Mouse (Mus musculus) kidney, embryonic 14.5 days (tissue): ENCODE data around the gene Rhbdl1. TPM values are rescaled to one million over a fixed set of nuclear protein-coding genes. Genes with fewer than 3 reads are reported as not detected.

ENCODE experiments used
- ATAC-seq: fragments of 200-750 bp; cut with Nextera tagmentation; 2 replicates; pipeline ENCODE4 v1.8.0; 2017; ENCODE audit warnings: moderate number of reproducible peaks, mild to moderate bottlenecking, moderate TSS enrichment, moderate library complexity; ENCODE audit not compliant: low FRiP score, low TSS enrichment
- H3K27ac ChIP-seq: fragments of 300-500 bp; sonication (generic); 2 replicates; pipeline ENCODE4 v1.5.1; 2014; ENCODE audit warnings: low read depth, mild to moderate bottlenecking, low read length, moderate library complexity, mixed read lengths
- H3K27me3 ChIP-seq: fragments of 300-500 bp; sonication (generic); 2 replicates; pipeline ENCODE4 v1.6.1; 2014; ENCODE audit warnings: mild to moderate bottlenecking, low read length; ENCODE audit not compliant: control insufficient read depth, insufficient read depth
- H3K36me3 ChIP-seq: fragments of 300-500 bp; sonication (generic); 2 replicates; pipeline ENCODE4 v1.6.1; 2014; ENCODE audit warnings: low read length, mixed read lengths; ENCODE audit not compliant: control insufficient read depth, insufficient read depth
- H3K4me1 ChIP-seq: fragments of 300-500 bp; sonication (generic); 2 replicates; pipeline ENCODE4 v1.6.1; 2014; ENCODE audit warnings: low read length, mixed read lengths; ENCODE audit not compliant: control insufficient read depth, insufficient read depth
- H3K4me2 ChIP-seq: fragments of 300-500 bp; sonication (generic); replicated peaks from 2 replicates; pipeline ENCODE4 v1.6.1; 2014; ENCODE audit warnings: low read depth, mild to moderate bottlenecking, low read length
- H3K4me3 ChIP-seq: fragments of 300-500 bp; sonication (generic); 2 replicates; pipeline ENCODE4 v1.5.1; 2014; ENCODE audit warnings: mild to moderate bottlenecking, low read length
- H3K9ac ChIP-seq: fragments of 300-500 bp; sonication (generic); 2 replicates; pipeline ENCODE4 v1.6.1; 2014; ENCODE audit warnings: low read depth, mild to moderate bottlenecking, low read length, moderate library complexity
- H3K9me3 ChIP-seq: fragments of 300-500 bp; sonication (generic); 2 replicates; pipeline ENCODE4 v1.6.1; 2016; ENCODE audit warnings: low read length; ENCODE audit not compliant: control insufficient read depth
- WGBS: fragments of 180-500 bp; shearing (Covaris S2); extraction: QIAGEN DNeasy Blood & Tissue Kit; methylation state at CpG from one replicate; pipeline ENCODE4 v1.1.7; 2014; 5-methylcytosine and 5-hydroxymethylcytosine counted together
- polyA plus RNA-seq: library from polyadenylated mRNA; unstranded; fragments of >200 nt; fragmentation: Nextera tagmentation; extraction: Ambion mirVana; gene quantifications from 2 replicates; pipeline ENCODE4 v1.2.1, GENCODE M21; 2014

The Rhbdl1 gene
- polyA plus RNA-seq, 1 experiment from 2014 or later, result 2.0 TPM

DNA sequence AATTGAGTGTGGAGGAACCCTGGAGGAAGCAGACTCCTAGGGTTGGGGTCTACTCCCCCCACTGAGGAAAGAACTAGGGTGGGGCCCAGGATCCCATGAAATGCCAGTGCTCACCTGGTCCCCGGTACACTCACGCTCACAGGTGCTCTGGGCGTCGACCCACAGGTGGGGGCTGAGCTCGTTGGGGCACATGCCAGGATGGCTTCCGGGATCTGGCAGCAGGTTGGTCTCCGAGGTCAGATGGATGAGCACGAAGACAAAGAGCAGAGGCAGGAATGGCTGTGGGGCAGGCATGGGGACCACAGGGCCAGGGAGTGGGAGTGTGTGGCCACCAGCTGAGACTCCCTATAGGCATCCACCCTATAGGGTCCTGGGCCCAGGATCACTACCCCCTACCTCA lies 42.7 kb upstream of the Rhbdl1 start:
- Histone ChIP-seq H3K4me3 (no peak overlapping the region), H3K9me3 (no peaks in the 10 kb centered on the region), H3K4me2 (no peak overlapping the region), H3K4me1 (peaks cover 29% of the 10 kb centered on the region), H3K27me3 (no peaks in the 10 kb centered on the region), H3K9ac (peak overlapping the region; percentile 23; the same call in 1 of the 2 replicates), H3K36me3 (peaks cover 45% of the 10 kb centered on the region), H3K27ac (no peak overlapping the region)
- 66% methylated on average over 8 of the region's 8 CpGs for WGBS
- no peak for ATAC-seq

GRCm38 (mm10) chr17:25879261-25879660 lies 42.2 kb upstream of the Rhbdl1 start:
- H3K9me3 ChIP-seq, result no peaks in the 10 kb centered on the region
- H3K4me1 ChIP-seq, result peaks cover 29% of the 10 kb centered on the region
- H3K27ac ChIP-seq, result no peak overlapping the region
- no peak overlapping the region for H3K4me3 ChIP-seq
- WGBS, result 54% methylated on average over 4 of the region's 4 CpGs
- ATAC-seq, result no peak
- no peak overlapping the region for H3K9ac ChIP-seq
- H3K27me3 ChIP-seq, result no peaks in the 10 kb centered on the region
- H3K4me2 ChIP-seq, result no peak overlapping the region
- H3K36me3 ChIP-seq, result peaks cover 40% of the 10 kb centered on the region

DNA sequence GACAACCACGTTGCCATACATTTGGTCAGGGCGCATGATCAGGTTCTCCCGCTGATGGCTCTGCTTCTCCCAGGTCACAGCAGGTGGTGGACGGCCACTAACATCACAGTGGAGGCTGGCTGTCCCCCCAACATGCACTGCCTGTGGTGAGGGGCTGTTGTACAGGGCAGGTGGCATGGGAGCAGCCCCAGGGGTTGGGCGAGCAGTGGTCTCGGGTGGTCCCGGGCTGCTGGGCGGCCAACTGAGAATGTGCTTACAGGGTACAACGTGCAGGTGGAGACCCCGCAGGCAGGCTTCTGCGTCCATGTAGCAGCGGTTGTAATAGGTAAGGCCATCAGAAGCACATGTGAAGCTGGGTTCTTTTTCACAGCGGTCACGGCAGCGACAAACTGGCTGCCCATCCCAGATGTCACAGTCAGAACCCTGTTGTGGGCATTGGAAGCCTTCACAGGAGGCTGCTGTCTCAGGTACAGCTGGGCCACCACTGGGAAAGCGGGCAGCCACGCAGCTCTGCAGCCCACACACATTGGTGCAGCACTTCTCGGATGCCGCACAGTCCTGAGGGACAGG lies 41.6 kb upstream of the Rhbdl1 start:
- H3K4me2 ChIP-seq, result no peak overlapping the region
- H3K4me1 ChIP-seq, result peaks cover 33% of the 10 kb centered on the region
- no peak overlapping the region for H3K4me3 ChIP-seq
- H3K9ac ChIP-seq, result no peak overlapping the region
- H3K27me3 ChIP-seq, result no peaks in the 10 kb centered on the region
- H3K36me3 ChIP-seq, result peaks cover 36% of the 10 kb centered on the region
- no peak overlapping the region for H3K27ac ChIP-seq
- 87% methylated on average over 19 of the region's 19 CpGs for WGBS
- ATAC-seq, result no peak
- H3K9me3 ChIP-seq, result no peaks in the 10 kb centered on the region

- H3K36me3 ChIP-seq, result peaks cover 29% of the 10 kb centered on the region
- H3K9ac ChIP-seq, result no peak overlapping the region
- H3K27ac ChIP-seq, result no peak overlapping the region
- no peaks in the 10 kb centered on the region for H3K27me3 ChIP-seq
- no peak for ATAC-seq
- no peak overlapping the region for H3K4me2 ChIP-seq
- WGBS, result 93% methylated on average over 32 of the region's 32 CpGs
- H3K4me3 ChIP-seq, result no peak overlapping the region
- H3K4me1 ChIP-seq, result peaks cover 33% of the 10 kb centered on the region
- no peaks in the 10 kb centered on the region for H3K9me3 ChIP-seq
Observed at GRCm38 (mm10) chr17:25877741-25878610, 40.9 kb upstream of the Rhbdl1 start.

GRCm38 (mm10) chr17:25877025-25877424 lies 39.9 kb upstream of the Rhbdl1 start:
- WGBS, result 95% methylated on average over 3 of the region's 3 CpGs
- Histone ChIP-seq H3K9ac (no peak overlapping the region), H3K27ac (no peak overlapping the region), H3K36me3 (peaks cover 20% of the 10 kb centered on the region), H3K4me3 (no peak overlapping the region), H3K4me1 (peaks cover 33% of the 10 kb centered on the region), H3K9me3 (no peaks in the 10 kb centered on the region), H3K4me2 (no peak overlapping the region), H3K27me3 (no peaks in the 10 kb centered on the region)
- no peak for ATAC-seq

GRCm38 (mm10) chr17:25876347-25876915 lies 39.3 kb upstream of the Rhbdl1 start:
- Histone ChIP-seq H3K4me3 (peak overlapping the region; percentile 69), H3K36me3 (peaks cover 17% of the 10 kb centered on the region), H3K4me1 (peaks cover 30% of the 10 kb centered on the region), H3K9me3 (no peaks in the 10 kb centered on the region), H3K4me2 (peak overlapping the region; percentile 73), H3K9ac (peak overlapping the region; percentile 75), H3K27ac (0 out of 2 replicates have a peak overlapping the region, but pooled peaks have one; percentile 1), H3K27me3 (no peaks in the 10 kb centered on the region)
- no peak for ATAC-seq
- WGBS, result 63% methylated on average over 10 of the region's 10 CpGs

- Histone ChIP-seq H3K36me3 (peaks cover 17% of the 10 kb centered on the region), H3K9me3 (no peaks in the 10 kb centered on the region), H3K4me2 (peak overlapping the region; percentile 73), H3K4me1 (peaks cover 22% of the 10 kb centered on the region), H3K9ac (peak overlapping the region; percentile 75), H3K27me3 (no peaks in the 10 kb centered on the region), H3K27ac (peak overlapping the region; percentile 93), H3K4me3 (peak overlapping the region; percentile 69)
- WGBS, result 1% methylated on average over 59 of the region's 59 CpGs
- ATAC-seq, result peak; percentile 91
Observed at GRCm38 (mm10) chr17:25875171-25876136, 38.4 kb upstream of the Rhbdl1 start.

- H3K4me1 ChIP-seq, result peaks cover 16% of the 10 kb centered on the region; the same call in 1 of the 2 replicates
- ATAC-seq, result peak; percentile 72
- H3K9ac ChIP-seq, result peak within 1 kb of the TSS; percentile 75
- peak within 1 kb of the TSS; percentile 69 for H3K4me3 ChIP-seq
- peak within 1 kb of the TSS; percentile 93 for H3K27ac ChIP-seq
- under 1% methylated on average over 25 of the region's 25 CpGs for WGBS
- peak within 1 kb of the TSS; percentile 73 for H3K4me2 ChIP-seq
- no peaks in the 10 kb centered on the region for H3K27me3 ChIP-seq
- no peaks in the 10 kb centered on the region for H3K9me3 ChIP-seq
- peaks cover 17% of the 10 kb centered on the region for H3K36me3 ChIP-seq
Observed at GRCm38 (mm10) chr17:25874721-25875170, 37.7 kb upstream of the Rhbdl1 start, which contains the start of gene Mettl26. Gene Mettl26 (plus strand): TSS chr17:25875074.
